Mouse (Mus musculus) bone marrow, adult 2 months (tissue): ENCODE data around the gene Fuca2. TPM values are rescaled to one million over a fixed set of nuclear protein-coding genes. Genes with fewer than 3 reads are reported as not detected.

ENCODE experiments used
- H3K27ac ChIP-seq: fragments of 200-500 bp; 2 replicates; pipeline ENCODE4 v1.5.1; 2012; ENCODE audit warnings: low read depth, mild to moderate bottlenecking, control low read depth, inconsistent platforms, low read length; ENCODE audit not compliant: control insufficient read depth, poor library complexity, insufficient read depth
- H3K4me1 ChIP-seq: fragments of 200-500 bp; 2 replicates; pipeline ENCODE4 v1.6.1; 2011; ENCODE audit warnings: low read length; ENCODE audit not compliant: control insufficient read depth, insufficient read depth
- H3K4me3 ChIP-seq: fragments of 200-500 bp; replicated peaks from 2 replicates; pipeline ENCODE3; 2011; ENCODE audit warnings: mild to moderate bottlenecking, low read depth, low read length, control low read depth; ENCODE audit not compliant: control insufficient read depth
- CTCF ChIP-seq: fragments of 200-500 bp; IDR thresholded peaks from 2 replicates; pipeline ENCODE4 v1.5.1; 2011; ENCODE audit warnings: low read length, control low read depth; ENCODE audit not compliant: control insufficient read depth, insufficient read depth
- POLR2A ChIP-seq: fragments of 200-500 bp; IDR thresholded peaks from 2 replicates; pipeline ENCODE4 v1.6.1; 2011; ENCODE audit warnings: low read depth, mild to moderate bottlenecking, control low read depth, low read length, borderline replicate concordance; ENCODE audit not compliant: control insufficient read depth
- WGBS: fragments of 180-500 bp; shearing (Covaris S2); methylation state at CpG from one replicate; pipeline ENCODE4 v1.1.7; 2018; 5-methylcytosine and 5-hydroxymethylcytosine counted together
- polyA plus RNA-seq: library from polyadenylated mRNA; stranded (reverse); fragments of >200 nt; gene quantifications from 2 replicates; pipeline ENCODE4 v1.2.4, GENCODE M21; 2011; ENCODE audit warnings: low replicate concordance; ENCODE audit not compliant: missing spikeins, insufficient read depth, insufficient read length

Fuca2 gene
- polyA plus RNA-seq, 1 experiment = 44.9 TPM

DNA sequence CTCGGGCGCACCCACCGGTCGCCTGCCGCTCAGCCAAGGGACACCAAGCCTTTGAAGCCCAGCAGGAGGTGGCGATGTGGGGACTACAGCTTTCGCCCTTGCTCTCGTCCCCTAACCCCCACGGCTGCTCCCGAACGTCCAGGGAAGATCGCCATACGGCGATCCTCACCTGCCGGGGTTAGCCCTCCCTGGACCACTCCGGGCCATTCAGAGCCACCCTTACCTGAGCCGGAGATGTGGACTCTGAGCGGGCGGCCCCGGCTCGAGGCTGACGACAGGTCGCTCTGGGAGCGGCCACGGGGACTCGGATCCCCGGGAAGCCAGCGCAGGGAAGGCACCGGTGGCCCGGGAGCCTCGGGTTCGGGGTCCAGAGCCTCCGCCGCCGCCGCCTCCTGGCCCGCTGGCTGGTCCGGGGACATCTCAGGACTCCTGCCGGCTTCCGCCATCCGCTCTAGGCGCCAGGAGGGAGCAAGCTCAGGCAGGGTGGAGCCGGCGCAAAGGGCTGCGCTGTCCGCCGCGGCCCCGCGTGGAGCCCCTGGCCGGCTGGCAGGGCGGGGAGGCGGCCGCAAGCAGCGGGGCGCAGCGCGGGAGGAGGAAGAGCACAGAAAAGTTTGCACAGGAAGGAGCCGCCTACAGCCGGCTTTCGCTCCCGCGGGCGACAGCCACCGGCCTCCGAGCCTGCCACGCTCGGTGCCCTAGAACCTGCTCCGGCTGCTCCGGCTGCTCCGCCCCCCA, 25.3 kb upstream of the Fuca2 start, which contains the start of gene Phactr2:
Gene Phactr2, minus strand, starts transcription at position 580 of the 735 bp plus-strand sequence.
- Histone ChIP-seq H3K4me1 (peaks cover 9% of the 10 kb centered on the region), H3K27ac (peak within 1 kb of the TSS; percentile 55), H3K4me3 (peak within 1 kb of the TSS; percentile 63)
- no peak for TF ChIP-seq POLR2A
- TF ChIP-seq CTCF = no peak
- under 1% methylated on average over 71 of the region's 71 CpGs for WGBS

DNA sequence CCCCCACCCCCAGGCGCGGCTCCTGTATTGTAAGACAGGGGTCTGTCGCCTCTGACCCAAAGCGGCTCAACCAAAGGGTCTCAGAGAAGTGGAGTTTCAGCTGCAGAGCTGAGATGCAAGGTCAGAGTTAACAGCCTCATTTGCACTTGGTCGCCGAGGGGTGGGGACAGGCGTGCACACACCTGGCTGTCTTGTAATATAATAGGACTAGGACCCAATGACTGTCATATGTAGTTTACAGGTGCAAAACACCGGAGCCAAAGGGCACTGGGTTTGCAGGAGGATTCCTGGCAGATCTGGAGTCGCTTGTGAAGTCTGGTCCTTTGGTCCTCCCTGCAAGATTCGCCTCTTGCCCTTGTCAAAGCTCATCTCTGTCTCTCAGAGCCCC, 24.8 kb upstream of the Fuca2 start:
- Histone ChIP-seq H3K27ac (peak overlapping the region; percentile 55; the same call in 1 of the 2 replicates), H3K4me3 (peak overlapping the region; percentile 63), H3K4me1 (peaks cover 5% of the 10 kb centered on the region)
- WGBS = 7% methylated on average over 10 of the region's 10 CpGs
- no peak for TF ChIP-seq POLR2A

DNA sequence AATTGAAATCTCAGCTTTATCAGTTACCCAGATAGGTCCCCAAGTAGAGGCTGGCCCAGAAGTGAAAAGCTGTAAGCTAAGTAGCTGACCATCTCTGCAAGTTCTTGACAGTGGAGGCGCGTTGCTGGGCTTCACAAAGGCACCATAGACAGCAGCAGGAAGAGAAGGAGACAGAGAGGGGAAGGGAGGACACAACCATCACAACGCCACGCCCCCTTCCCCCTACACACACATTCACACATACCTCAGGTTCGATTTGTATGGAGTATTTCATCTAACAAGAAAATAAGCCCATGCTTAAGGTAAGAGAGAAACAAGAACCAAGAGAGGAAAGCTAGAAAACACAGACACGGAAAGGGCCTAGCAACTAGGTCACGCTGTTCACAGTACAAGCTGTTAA, 24.2 kb upstream of the Fuca2 start:
- H3K4me1 ChIP-seq = peaks cover 3% of the 10 kb centered on the region
- H3K27ac ChIP-seq = no peak overlapping the region
- TF ChIP-seq CTCF = no peak
- no peak for TF ChIP-seq POLR2A
- 51% methylated on average over 7 of the region's 7 CpGs for WGBS
- no peak overlapping the region for H3K4me3 ChIP-seq

DNA sequence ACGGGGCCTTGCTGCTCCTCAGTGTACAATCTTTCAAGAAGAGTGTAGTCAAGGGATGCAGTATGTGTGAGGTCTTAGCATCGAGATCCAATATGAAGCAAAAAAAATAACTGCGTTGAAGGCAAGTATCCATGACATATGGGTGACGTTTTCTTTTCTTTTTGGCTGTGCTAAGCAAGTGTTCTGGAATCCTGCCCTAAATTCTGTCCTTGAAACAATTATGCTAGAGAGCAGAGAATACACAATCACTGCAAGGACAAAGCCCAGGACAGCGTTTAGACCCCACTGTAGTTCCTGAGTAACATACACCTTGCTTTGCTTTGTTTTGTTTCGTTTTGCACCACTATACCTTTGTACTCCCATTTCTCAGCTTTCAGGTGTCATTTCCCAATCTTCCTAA, 20.0 kb upstream of the Fuca2 start:
- H3K4me3 ChIP-seq = no peak overlapping the region
- H3K4me1 ChIP-seq = no peaks in the 10 kb centered on the region; the same call in 1 of the 2 replicates
- 77% methylated on average over 6 of the region's 6 CpGs for WGBS
- TF ChIP-seq POLR2A (no peak), CTCF (no peak)
- H3K27ac ChIP-seq = no peak overlapping the region

DNA sequence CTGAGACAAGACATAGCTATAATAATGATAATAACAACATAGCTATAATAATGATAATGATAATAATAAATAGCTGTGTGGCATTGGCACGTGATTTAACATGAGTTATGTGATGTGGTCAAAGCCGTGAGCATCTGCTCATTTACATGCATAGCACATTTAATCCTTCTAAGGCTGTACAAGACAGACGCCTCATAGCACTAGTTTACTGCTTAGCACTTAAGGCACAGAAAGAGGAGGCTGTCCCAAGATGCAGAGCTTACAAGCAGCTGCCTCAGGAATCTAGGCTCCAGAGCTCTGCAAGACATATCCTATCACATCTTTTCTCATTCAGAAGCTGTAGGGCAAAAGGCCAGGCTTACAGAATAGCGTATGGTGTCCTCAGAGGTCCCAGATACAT, 13.4 kb upstream of the Fuca2 start:
- Histone ChIP-seq H3K4me1 (no peaks in the 10 kb centered on the region), H3K27ac (no peak overlapping the region), H3K4me3 (no peak overlapping the region)
- TF ChIP-seq CTCF (no peak), POLR2A (no peak)
- 80% methylated on average over 4 of the region's 4 CpGs for WGBS

DNA sequence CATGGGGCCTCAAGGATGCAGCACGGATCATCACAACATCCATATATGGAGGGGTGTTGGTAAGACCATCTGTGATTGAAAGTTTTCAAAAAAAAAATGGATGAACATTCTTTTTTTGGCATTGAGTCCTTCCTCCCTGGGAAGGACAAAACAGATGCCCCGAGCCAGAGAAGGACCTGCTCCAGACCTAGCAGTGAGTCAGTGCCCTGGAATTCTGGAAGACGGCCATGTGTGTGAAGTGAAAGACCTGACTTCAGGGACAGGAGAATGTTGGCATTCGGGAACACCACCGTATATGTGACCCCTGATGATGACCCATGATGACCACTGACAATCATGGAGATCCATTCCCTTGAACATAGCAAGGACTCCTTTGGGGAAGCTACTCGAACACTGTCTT, 9.7 kb upstream of the Fuca2 start:
- WGBS = 81% methylated on average over 6 of the region's 6 CpGs
- no peak for TF ChIP-seq POLR2A
- TF ChIP-seq CTCF = no peak
- H3K4me1 ChIP-seq = no peaks in the 10 kb centered on the region

DNA sequence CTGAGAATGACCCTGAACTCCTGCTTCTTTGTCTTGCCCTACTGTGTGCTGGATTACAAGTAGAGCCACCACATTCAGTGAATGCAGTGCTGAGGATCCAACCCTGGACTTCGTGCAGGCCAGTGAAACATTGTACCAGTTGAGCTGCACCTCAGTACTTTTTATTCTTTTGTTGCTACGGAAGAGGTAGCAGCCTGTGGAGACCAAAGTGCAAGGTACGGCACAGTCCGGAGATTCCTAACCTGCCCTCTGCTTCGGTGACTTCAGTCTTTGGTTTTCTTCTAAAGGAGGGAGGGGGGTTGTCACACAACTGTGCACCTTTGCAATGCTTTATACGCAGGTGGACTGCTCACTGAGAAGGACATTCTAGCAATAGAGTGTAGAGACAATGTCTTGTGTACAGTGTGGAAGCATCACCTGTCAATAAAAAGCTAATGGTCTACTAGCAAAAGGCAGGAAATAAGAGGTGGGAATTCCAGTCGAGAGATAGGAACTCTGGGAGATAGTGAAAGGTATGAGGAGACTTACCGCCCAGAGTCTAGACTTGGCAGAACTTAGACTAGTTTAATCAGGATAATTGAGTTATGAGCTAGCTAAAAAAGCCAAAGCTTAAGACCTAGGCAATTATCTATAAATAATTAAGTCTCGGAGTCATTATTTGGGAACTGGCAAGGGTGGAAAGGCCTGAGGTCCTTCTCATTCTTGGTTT, 5.2 kb upstream of the Fuca2 start:
- no peak overlapping the region for H3K27ac ChIP-seq
- H3K4me1 ChIP-seq = no peaks in the 10 kb centered on the region; the same call in 1 of the 2 replicates
- H3K4me3 ChIP-seq = no peak overlapping the region
- WGBS = 88% methylated on average over 9 of the region's 9 CpGs
- no peak for TF ChIP-seq POLR2A
- no peak for TF ChIP-seq CTCF

More for the DNA sequence above, 9.7 kb upstream of the Fuca2 start:
- no peak overlapping the region for H3K4me3 ChIP-seq
- no peak overlapping the region for H3K27ac ChIP-seq

DNA sequence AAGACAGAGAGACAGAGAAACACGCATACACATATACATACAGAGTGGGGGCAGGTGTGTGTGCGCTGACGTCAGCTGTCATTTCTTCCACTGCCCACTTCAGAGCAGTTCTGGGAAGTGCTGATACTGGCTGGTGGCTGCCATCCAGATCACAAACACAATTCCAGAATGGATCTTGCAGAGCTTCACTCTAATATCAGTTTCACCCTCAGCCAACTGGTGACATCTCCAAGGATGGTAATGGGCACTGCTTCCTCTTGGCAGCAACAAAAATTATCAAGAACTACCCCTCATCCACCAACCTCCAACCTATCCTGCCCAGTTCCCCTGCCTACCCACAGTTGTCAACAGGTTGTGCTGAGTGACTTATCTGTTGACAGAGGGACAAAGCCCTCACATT, 3.0 kb upstream of the Fuca2 start:
- Histone ChIP-seq H3K27ac (no peak overlapping the region), H3K4me1 (no peaks in the 10 kb centered on the region; the same call in 1 of the 2 replicates), H3K4me3 (no peak overlapping the region)
- no peak for TF ChIP-seq POLR2A
- 84% methylated on average over 3 of the region's 3 CpGs for WGBS
